Mouse (Mus musculus) midbrain, embryonic 10.5 days (tissue): ENCODE measurements around the gene Phykpl. TPM values are rescaled to one million over a fixed set of nuclear protein-coding genes. Genes with fewer than 3 reads are reported as not detected.

Experiments used
- DNase-seq: peaks from one replicate; pipeline ENCODE4 v3.0.0-alpha.2; 2017; ENCODE audit warnings: low spot score
- H3K27ac ChIP-seq: fragments of 300-500 bp; sonication (generic); replicated peaks from 2 replicates; pipeline ENCODE4 v1.5.1; 2016; ENCODE audit warnings: mild to moderate bottlenecking
- H3K27me3 ChIP-seq: fragments of 300-500 bp; sonication (generic); 2 replicates; pipeline ENCODE4 v1.6.1; 2016; ENCODE audit warnings: low read depth, mild to moderate bottlenecking; ENCODE audit not compliant: poor library complexity, severe bottlenecking
- H3K36me3 ChIP-seq: fragments of 300-500 bp; sonication (generic); 2 replicates; pipeline ENCODE4 v1.6.1; 2016; ENCODE audit warnings: mild to moderate bottlenecking, moderate library complexity
- H3K4me1 ChIP-seq: fragments of 300-500 bp; sonication (generic); 2 replicates; pipeline ENCODE4 v1.6.1; 2016
- H3K4me3 ChIP-seq: fragments of 300-500 bp; sonication (generic); 2 replicates; pipeline ENCODE4 v1.5.1; 2016; ENCODE audit warnings: mild to moderate bottlenecking, moderate library complexity
- H3K9me3 ChIP-seq: fragments of 300-500 bp; sonication (generic); replicated peaks from 2 replicates; pipeline ENCODE4 v1.6.1; 2016; ENCODE audit warnings: mild to moderate bottlenecking
- WGBS: fragments of 180-500 bp; shearing (Covaris S2); methylation state at CpG from one replicate; pipeline ENCODE4 v1.1.7; 2016; 5-methylcytosine and 5-hydroxymethylcytosine counted together
- polyA plus RNA-seq: library from polyadenylated mRNA; unstranded; fragments of >200 nt; fragmentation: Nextera tagmentation; extraction: Ambion mirVana; gene quantifications from 2 replicates; pipeline ENCODE4 v1.2.1, GENCODE M21; 2016

Phykpl gene
- polyA plus RNA-seq, 1 experiment from 2014 or later = 14.4 TPM

- WGBS = 87% methylated on average over 1 of the region's 1 CpGs
- Histone ChIP-seq H3K27ac (no peak overlapping the region), H3K4me3 (no peak overlapping the region), H3K27me3 (no peaks in the 10 kb centered on the region), H3K4me1 (peaks cover 7% of the 10 kb centered on the region), H3K9me3 (0 out of 2 replicates have a peak, but pooled peaks cover 6% of the 10 kb centered on the region), H3K36me3 (no peaks in the 10 kb centered on the region)
- no peak for DNase-seq
Measured at GRCm38 (mm10) chr11:51563276-51563675, 21.3 kb upstream of the Phykpl start.

GRCm38 (mm10) chr11:51565062-51565461 is 19.5 kb upstream of the Phykpl start:
- peaks cover 7% of the 10 kb centered on the region for H3K4me1 ChIP-seq
- WGBS = 33% methylated on average over 3 of the region's 3 CpGs
- H3K27me3 ChIP-seq = no peaks in the 10 kb centered on the region
- H3K4me3 ChIP-seq = no peak overlapping the region
- H3K36me3 ChIP-seq = no peaks in the 10 kb centered on the region
- no peak overlapping the region for H3K27ac ChIP-seq
- no peak for DNase-seq
- 0 out of 2 replicates have a peak, but pooled peaks cover 6% of the 10 kb centered on the region for H3K9me3 ChIP-seq

GRCm38 (mm10) chr11:51565951-51566350 is 18.6 kb upstream of the Phykpl start:
- no peak overlapping the region for H3K4me3 ChIP-seq
- H3K27ac ChIP-seq = no peak overlapping the region
- 0 out of 2 replicates have a peak, but pooled peaks cover 6% of the 10 kb centered on the region for H3K9me3 ChIP-seq
- WGBS = 90% methylated on average over 6 of the region's 6 CpGs
- H3K4me1 ChIP-seq = peaks cover 7% of the 10 kb centered on the region
- H3K27me3 ChIP-seq = no peaks in the 10 kb centered on the region
- no peak for DNase-seq
- H3K36me3 ChIP-seq = no peaks in the 10 kb centered on the region

GRCm38 (mm10) chr11:51568801-51569200 is 15.8 kb upstream of the Phykpl start:
- no peaks in the 10 kb centered on the region for H3K27me3 ChIP-seq
- peaks cover 12% of the 10 kb centered on the region for H3K4me1 ChIP-seq
- H3K36me3 ChIP-seq = no peaks in the 10 kb centered on the region
- H3K9me3 ChIP-seq = 0 out of 2 replicates have a peak, but pooled peaks cover 6% of the 10 kb centered on the region
- no peak for DNase-seq
- 90% methylated on average over 4 of the region's 4 CpGs for WGBS
- no peak overlapping the region for H3K4me3 ChIP-seq
- no peak overlapping the region for H3K27ac ChIP-seq

- Histone ChIP-seq H3K27me3 (no peaks in the 10 kb centered on the region), H3K4me3 (no peak overlapping the region), H3K4me1 (0 out of 2 replicates have a peak, but pooled peaks cover 10% of the 10 kb centered on the region), H3K9me3 (no peaks in the 10 kb centered on the region), H3K36me3 (no peaks in the 10 kb centered on the region), H3K27ac (peak overlapping the region; percentile 33; the same call in 1 of the 2 replicates)
- no peak for DNase-seq
- 89% methylated on average over 4 of the region's 4 CpGs for WGBS
Measured at GRCm38 (mm10) chr11:51576454-51576853, 8.1 kb upstream of the Phykpl start.

- 85% methylated on average over 7 of the region's 7 CpGs for WGBS
- DNase-seq = no peak
Measured at GRCm38 (mm10) chr11:51577587-51577986, 7.0 kb upstream of the Phykpl start.

GRCm38 (mm10) chr11:51579024-51579423 is 5.5 kb upstream of the Phykpl start:
- no peak for DNase-seq
- H3K4me1 ChIP-seq = peaks cover 19% of the 10 kb centered on the region
- no peak overlapping the region for H3K27ac ChIP-seq
- no peaks in the 10 kb centered on the region for H3K9me3 ChIP-seq
- 67% methylated on average over 4 of the region's 4 CpGs for WGBS
- H3K27me3 ChIP-seq = no peaks in the 10 kb centered on the region
- H3K36me3 ChIP-seq = no peaks in the 10 kb centered on the region
- H3K4me3 ChIP-seq = no peak overlapping the region

More at GRCm38 (mm10) chr11:51577587-51577986, 7.0 kb upstream of the Phykpl start:
- no peaks in the 10 kb centered on the region for H3K36me3 ChIP-seq
- 0 out of 2 replicates have a peak, but pooled peaks cover 7% of the 10 kb centered on the region for H3K4me1 ChIP-seq
- no peaks in the 10 kb centered on the region for H3K9me3 ChIP-seq
- H3K27ac ChIP-seq = no peak overlapping the region
- H3K4me3 ChIP-seq = no peak overlapping the region
- no peaks in the 10 kb centered on the region for H3K27me3 ChIP-seq

- Histone ChIP-seq H3K4me1 (peaks cover 34% of the 10 kb centered on the region), H3K9me3 (no peaks in the 10 kb centered on the region), H3K27me3 (no peaks in the 10 kb centered on the region), H3K4me3 (peak overlapping the region; percentile 12; the same call in 1 of the 2 replicates), H3K27ac (no peak overlapping the region), H3K36me3 (peaks cover 22% of the 10 kb centered on the region)
- 22% methylated on average over 8 of the region's 8 CpGs for WGBS
- DNase-seq = peak; percentile 78
Measured at GRCm38 (mm10) chr11:51582713-51583112, 1.8 kb upstream of the Phykpl start.

- Histone ChIP-seq H3K4me1 (peaks cover 34% of the 10 kb centered on the region), H3K36me3 (peaks cover 36% of the 10 kb centered on the region), H3K27me3 (no peaks in the 10 kb centered on the region), H3K9me3 (no peaks in the 10 kb centered on the region), H3K4me3 (peak overlapping the region; percentile 76), H3K27ac (peak overlapping the region; percentile 94)
- no peak for DNase-seq
- 19% methylated on average over 9 of the region's 9 CpGs for WGBS
Measured at GRCm38 (mm10) chr11:51584057-51584430, 513 bp upstream of the Phykpl start.

- no peak for DNase-seq
- WGBS = 79% methylated on average over 8 of the region's 8 CpGs
- H3K9me3 ChIP-seq = no peaks in the 10 kb centered on the region
- H3K27me3 ChIP-seq = no peaks in the 10 kb centered on the region
- H3K27ac ChIP-seq = peak overlapping the region; percentile 94
- peaks cover 34% of the 10 kb centered on the region for H3K4me1 ChIP-seq
- peak overlapping the region; percentile 76 for H3K4me3 ChIP-seq
- H3K36me3 ChIP-seq = peaks cover 53% of the 10 kb centered on the region
Measured at GRCm38 (mm10) chr11:51585608-51586252, 1.2 kb downstream of the Phykpl start.

- DNase-seq = no peak
- Histone ChIP-seq H3K36me3 (peaks cover 59% of the 10 kb centered on the region), H3K27me3 (no peaks in the 10 kb centered on the region), H3K4me1 (peaks cover 34% of the 10 kb centered on the region), H3K4me3 (no peak overlapping the region), H3K9me3 (no peaks in the 10 kb centered on the region), H3K27ac (no peak overlapping the region)
- 96% methylated on average over 13 of the region's 13 CpGs for WGBS
Measured at GRCm38 (mm10) chr11:51586411-51586810, 1.9 kb downstream of the Phykpl start.

GRCm38 (mm10) chr11:51587059-51587458 is 2.5 kb downstream of the Phykpl start:
- no peaks in the 10 kb centered on the region for H3K9me3 ChIP-seq
- no peaks in the 10 kb centered on the region for H3K27me3 ChIP-seq
- WGBS = 90% methylated on average over 1 of the region's 1 CpGs
- no peak for DNase-seq
- peaks cover 66% of the 10 kb centered on the region for H3K36me3 ChIP-seq
- H3K4me3 ChIP-seq = no peak overlapping the region
- H3K27ac ChIP-seq = no peak overlapping the region
- H3K4me1 ChIP-seq = peaks cover 34% of the 10 kb centered on the region

- DNase-seq = no peak
- Histone ChIP-seq H3K27me3 (no peaks in the 10 kb centered on the region), H3K36me3 (peaks cover 84% of the 10 kb centered on the region), H3K4me3 (no peak overlapping the region), H3K27ac (no peak overlapping the region), H3K4me1 (peaks cover 22% of the 10 kb centered on the region), H3K9me3 (no peaks in the 10 kb centered on the region)
- WGBS = 97% methylated on average over 3 of the region's 3 CpGs
Measured at GRCm38 (mm10) chr11:51588833-51589232, 4.3 kb downstream of the Phykpl start.
